Mouse (Mus musculus): Measurements from ENCODE around the gene Cyfip1. TPM values are rescaled to one million over a fixed set of nuclear protein-coding genes. Genes with fewer than 3 reads are reported as not detected.

The Cyfip1 gene
- polyA plus RNA-seq, 1 experiment from 2014 or later, result 29.6 TPM

- Histone ChIP-seq H3K4me1 (peaks cover 14% of the 10 kb centered on the region; the same call in 1 of the 2 replicates), H3K9ac (no peak overlapping the region), H3K27me3 (replicated peaks) (no peaks in the 10 kb centered on the region), H3K36me3 (peaks cover 6% of the 10 kb centered on the region), H3K4me3 (no peak overlapping the region), H3K4me2 (no peak overlapping the region), H3K27ac (no peak overlapping the region), H3K9me3 (replicated peaks) (no peaks in the 10 kb centered on the region)
- 61% methylated on average over 7 of the region's 7 CpGs for WGBS (ENCODE audit: insufficient replicate concordance)
- no peak for ATAC-seq
Measured at GRCm38 (mm10) chr7:55868247-55868646, 26.7 kb downstream of the Cyfip1 start.

- 76% methylated on average over 3 of the region's 3 CpGs for WGBS (ENCODE audit: insufficient replicate concordance)
- H3K4me1 ChIP-seq, result peaks cover 14% of the 10 kb centered on the region; the same call in 1 of the 2 replicates
- ATAC-seq, result no peak
Measured at GRCm38 (mm10) chr7:55869220-55869619, 27.7 kb downstream of the Cyfip1 start.

GRCm38 (mm10) chr7:55870340-55871020, 28.9 kb downstream of the Cyfip1 start:
- WGBS (ENCODE audit: insufficient replicate concordance), result 82% methylated on average over 6 of the region's 6 CpGs
- no peak for ATAC-seq
- H3K4me2 ChIP-seq, result no peak overlapping the region
- no peak overlapping the region for H3K4me3 ChIP-seq
- H3K4me1 ChIP-seq, result peaks cover 8% of the 10 kb centered on the region; the same call in 1 of the 2 replicates
- no peaks in the 10 kb centered on the region for H3K9me3 ChIP-seq (replicated peaks)
- H3K9ac ChIP-seq, result no peak overlapping the region
- no peak overlapping the region for H3K27ac ChIP-seq
- H3K36me3 ChIP-seq, result peaks cover 23% of the 10 kb centered on the region
- no peaks in the 10 kb centered on the region for H3K27me3 ChIP-seq (replicated peaks)

More at GRCm38 (mm10) chr7:55869220-55869619, 27.7 kb downstream of the Cyfip1 start:
- Histone ChIP-seq H3K4me2 (no peak overlapping the region), H3K9ac (no peak overlapping the region), H3K27me3 (replicated peaks) (no peaks in the 10 kb centered on the region), H3K36me3 (peaks cover 15% of the 10 kb centered on the region), H3K27ac (no peak overlapping the region), H3K4me3 (no peak overlapping the region), H3K9me3 (replicated peaks) (no peaks in the 10 kb centered on the region)

GRCm38 (mm10) chr7:55871476-55871875, 29.9 kb downstream of the Cyfip1 start:
- Histone ChIP-seq H3K4me2 (no peak overlapping the region), H3K4me3 (no peak overlapping the region), H3K9me3 (replicated peaks) (no peaks in the 10 kb centered on the region), H3K27ac (no peak overlapping the region), H3K27me3 (replicated peaks) (no peaks in the 10 kb centered on the region), H3K36me3 (peaks cover 29% of the 10 kb centered on the region), H3K4me1 (0 out of 2 replicates have a peak, but pooled peaks cover 4% of the 10 kb centered on the region), H3K9ac (no peak overlapping the region)
- WGBS (ENCODE audit: insufficient replicate concordance), result 78% methylated on average over 5 of the region's 5 CpGs
- ATAC-seq, result no peak

GRCm38 (mm10) chr7:55874703-55875102, 33.2 kb downstream of the Cyfip1 start:
- Histone ChIP-seq H3K27ac (no peak overlapping the region), H3K36me3 (peaks cover 56% of the 10 kb centered on the region), H3K27me3 (replicated peaks) (no peaks in the 10 kb centered on the region), H3K9me3 (replicated peaks) (no peaks in the 10 kb centered on the region), H3K4me3 (no peak overlapping the region), H3K4me2 (no peak overlapping the region), H3K9ac (no peak overlapping the region), H3K4me1 (no peaks in the 10 kb centered on the region)
- no peak for ATAC-seq
- WGBS (ENCODE audit: insufficient replicate concordance), result 73% methylated on average over 7 of the region's 7 CpGs

GRCm38 (mm10) chr7:55877721-55878120, 36.2 kb downstream of the Cyfip1 start:
- Histone ChIP-seq H3K4me2 (no peak overlapping the region), H3K27me3 (replicated peaks) (no peaks in the 10 kb centered on the region), H3K9me3 (replicated peaks) (no peaks in the 10 kb centered on the region), H3K4me3 (no peak overlapping the region), H3K4me1 (no peaks in the 10 kb centered on the region), H3K9ac (no peak overlapping the region), H3K36me3 (peaks cover 64% of the 10 kb centered on the region), H3K27ac (no peak overlapping the region)
- 79% methylated on average over 10 of the region's 10 CpGs for WGBS (ENCODE audit: insufficient replicate concordance)
- no peak for ATAC-seq

GRCm38 (mm10) chr7:55880882-55881281, 39.3 kb downstream of the Cyfip1 start:
- WGBS (ENCODE audit: insufficient replicate concordance), result 75% methylated on average over 9 of the region's 9 CpGs
- no peak overlapping the region for H3K9ac ChIP-seq
- no peaks in the 10 kb centered on the region for H3K9me3 ChIP-seq (replicated peaks)
- no peak for ATAC-seq
- H3K4me1 ChIP-seq, result no peaks in the 10 kb centered on the region
- H3K4me2 ChIP-seq, result no peak overlapping the region
- H3K27ac ChIP-seq, result no peak overlapping the region
- no peaks in the 10 kb centered on the region for H3K27me3 ChIP-seq (replicated peaks)
- H3K36me3 ChIP-seq, result peaks cover 39% of the 10 kb centered on the region
- no peak overlapping the region for H3K4me3 ChIP-seq

- no peak overlapping the region for H3K9ac ChIP-seq
- no peaks in the 10 kb centered on the region for H3K4me1 ChIP-seq
- H3K4me3 ChIP-seq, result no peak overlapping the region
- no peaks in the 10 kb centered on the region for H3K27me3 ChIP-seq (replicated peaks)
- no peaks in the 10 kb centered on the region for H3K9me3 ChIP-seq (replicated peaks)
- H3K36me3 ChIP-seq, result peaks cover 40% of the 10 kb centered on the region
- no peak for ATAC-seq
- no peak overlapping the region for H3K27ac ChIP-seq
- H3K4me2 ChIP-seq, result no peak overlapping the region
- 72% methylated on average over 4 of the region's 4 CpGs for WGBS (ENCODE audit: insufficient replicate concordance)
Measured at GRCm38 (mm10) chr7:55888603-55889002, 47.1 kb downstream of the Cyfip1 start.

- 77% methylated on average over 4 of the region's 4 CpGs for WGBS (ENCODE audit: insufficient replicate concordance)
Measured at GRCm38 (mm10) chr7:55889996-55890395, 48.5 kb downstream of the Cyfip1 start.

GRCm38 (mm10) chr7:55890731-55891130, 49.2 kb downstream of the Cyfip1 start:
- Histone ChIP-seq H3K36me3 (peaks cover 50% of the 10 kb centered on the region), H3K27me3 (replicated peaks) (no peaks in the 10 kb centered on the region), H3K9ac (no peak overlapping the region), H3K4me3 (no peak overlapping the region), H3K9me3 (replicated peaks) (no peaks in the 10 kb centered on the region), H3K4me2 (no peak overlapping the region), H3K4me1 (no peaks in the 10 kb centered on the region), H3K27ac (no peak overlapping the region)
- ATAC-seq, result no peak

More at GRCm38 (mm10) chr7:55889996-55890395, 48.5 kb downstream of the Cyfip1 start:
- Histone ChIP-seq H3K4me3 (no peak overlapping the region), H3K4me2 (no peak overlapping the region), H3K4me1 (no peaks in the 10 kb centered on the region), H3K36me3 (peaks cover 48% of the 10 kb centered on the region), H3K27me3 (replicated peaks) (no peaks in the 10 kb centered on the region), H3K9me3 (replicated peaks) (no peaks in the 10 kb centered on the region), H3K9ac (no peak overlapping the region), H3K27ac (no peak overlapping the region)
- no peak for ATAC-seq

GRCm38 (mm10) chr7:55891797-55892196, 50.3 kb downstream of the Cyfip1 start:
- H3K9ac ChIP-seq, result no peak overlapping the region
- no peak overlapping the region for H3K27ac ChIP-seq
- no peak for ATAC-seq
- peaks cover 53% of the 10 kb centered on the region for H3K36me3 ChIP-seq
- no peaks in the 10 kb centered on the region for H3K9me3 ChIP-seq (replicated peaks)
- no peak overlapping the region for H3K4me2 ChIP-seq
- H3K27me3 ChIP-seq (replicated peaks), result no peaks in the 10 kb centered on the region
- 81% methylated on average over 11 of the region's 11 CpGs for WGBS (ENCODE audit: insufficient replicate concordance)
- no peaks in the 10 kb centered on the region for H3K4me1 ChIP-seq
- no peak overlapping the region for H3K4me3 ChIP-seq

- H3K27ac ChIP-seq, result no peak overlapping the region
- no peaks in the 10 kb centered on the region for H3K4me1 ChIP-seq
- H3K9me3 ChIP-seq (replicated peaks), result no peaks in the 10 kb centered on the region
- H3K4me3 ChIP-seq, result no peak overlapping the region
- H3K9ac ChIP-seq, result no peak overlapping the region
- H3K27me3 ChIP-seq (replicated peaks), result no peaks in the 10 kb centered on the region
- no peak for ATAC-seq
- H3K4me2 ChIP-seq, result no peak overlapping the region
- 50% methylated on average over 5 of the region's 5 CpGs for WGBS (ENCODE audit: insufficient replicate concordance)
- peaks cover 64% of the 10 kb centered on the region for H3K36me3 ChIP-seq
Measured at GRCm38 (mm10) chr7:55903766-55904165, 62.2 kb downstream of the Cyfip1 start.

- Histone ChIP-seq H3K27me3 (replicated peaks) (no peaks in the 10 kb centered on the region), H3K9ac (no peak overlapping the region), H3K4me3 (no peak overlapping the region), H3K4me1 (no peaks in the 10 kb centered on the region), H3K9me3 (replicated peaks) (no peaks in the 10 kb centered on the region), H3K36me3 (peaks cover 58% of the 10 kb centered on the region), H3K4me2 (no peak overlapping the region), H3K27ac (no peak overlapping the region)
- 65% methylated on average over 2 of the region's 2 CpGs for WGBS (ENCODE audit: insufficient replicate concordance)
- no peak for ATAC-seq
Measured at GRCm38 (mm10) chr7:55905449-55905848, 63.9 kb downstream of the Cyfip1 start.

All from liver, embryonic 12.5 days (tissue).